Mouse (Mus musculus): Measurements from ENCODE around the gene Slc41a2.

- no peak for TF ChIP-seq EP300 (IDR thresholded peaks at IDR 0.05; ENCODE audit: insufficient read depth, low read depth, low read length)
- no peak for TF ChIP-seq POLR2A (IDR thresholded peaks at IDR 0.05; ENCODE audit: insufficient read depth, low read length)
- TF ChIP-seq CTCF (IDR thresholded peaks at IDR 0.05; ENCODE audit: low read depth, low read length): no peak
Measured at GRCm38 (mm10) chr10:83322551-83323100, 15.1 kb downstream of the Slc41a2 start.

Measured in ES-Bruce4 (cell line).